Mouse (Mus musculus) adipocyte (in vitro differentiated cells): ENCODE results near the gene Kcnab2.
A peak's percentile ranks its signal among the peaks of the same experiment; 100 is the strongest.

Experiments used
- DNase-seq: peaks from one replicate; pipeline ENCODE4 v3.0.0-alpha.2; 2016; ENCODE audit warnings: low spot score

Kcnab2 gene

DNA sequence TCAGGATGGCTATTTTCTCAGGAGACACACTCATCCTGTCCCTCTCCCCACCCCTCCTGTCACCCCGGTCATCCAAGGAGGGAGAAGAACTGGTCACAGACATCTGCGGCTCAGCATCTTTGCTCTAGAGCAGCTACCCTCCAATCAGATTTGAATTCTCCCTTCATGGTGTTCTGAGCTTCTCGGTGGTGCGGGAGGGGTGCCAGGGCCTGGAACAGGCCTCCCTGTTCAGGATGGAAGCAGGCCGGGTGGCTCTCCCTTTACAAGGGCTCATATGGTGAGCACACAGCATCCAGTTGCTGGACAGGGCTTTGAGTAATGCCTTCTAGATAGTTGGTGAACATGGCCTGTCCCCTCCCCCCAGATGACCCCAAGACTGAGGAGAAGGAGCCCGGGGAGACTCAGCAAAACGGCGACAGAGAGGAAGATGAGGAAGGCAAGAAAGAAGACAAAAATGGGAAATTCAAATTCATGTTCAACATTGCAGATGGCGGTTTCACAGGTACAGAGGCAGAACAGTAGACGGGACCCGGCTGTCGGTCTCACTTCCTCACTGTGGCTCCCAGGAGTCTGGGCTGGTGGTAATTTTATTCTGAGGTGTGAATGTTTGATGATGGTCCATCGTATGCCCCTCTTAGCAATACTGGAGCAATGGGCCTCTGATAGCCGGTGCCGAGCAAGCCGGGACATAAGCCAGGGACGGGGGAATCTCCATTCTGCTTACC lies 95.0 kb downstream of the Kcnab2 start:
- no peak for DNase-seq

DNA sequence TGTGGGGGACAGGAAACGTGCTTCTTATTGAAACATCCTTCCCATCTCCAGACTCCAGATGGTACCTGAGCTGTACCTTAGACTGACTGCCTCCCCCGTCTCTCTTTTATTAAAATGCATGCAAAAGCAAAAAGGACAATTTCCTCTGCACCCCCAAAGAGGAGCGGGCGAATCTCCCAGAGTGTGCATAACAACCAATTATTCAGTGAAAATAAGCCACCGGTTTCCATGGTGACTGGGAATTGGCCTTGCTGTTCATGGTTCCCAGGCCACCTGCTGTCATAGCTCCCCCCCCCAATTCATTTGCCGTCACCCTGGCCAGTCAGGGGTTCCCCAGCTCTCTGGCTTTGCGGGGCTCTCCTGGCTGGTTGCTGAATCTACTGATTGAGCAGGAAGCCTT lies 112.4 kb downstream of the Kcnab2 start:
- DNase-seq: no peak

DNA sequence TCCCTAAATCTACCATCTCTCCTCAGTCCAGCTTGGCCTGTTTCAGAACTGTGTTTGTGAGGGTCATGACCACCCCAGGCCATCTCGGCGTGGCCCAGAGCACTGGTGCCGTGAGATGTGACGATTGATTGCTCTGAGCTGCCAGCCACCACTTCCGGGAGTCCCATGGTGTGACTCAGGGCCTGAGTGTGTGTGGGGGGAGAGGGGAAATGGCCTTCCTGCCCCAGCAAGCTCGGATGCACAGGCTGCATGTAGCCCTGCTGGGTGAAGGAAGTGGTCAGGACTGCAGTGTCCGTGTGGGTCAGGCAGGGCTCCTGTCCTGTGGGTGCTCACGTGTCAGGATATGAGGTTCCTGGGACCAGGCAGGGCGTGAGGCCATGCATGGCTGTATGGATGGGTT lies 115.5 kb downstream of the Kcnab2 start:
- no peak for DNase-seq

DNA sequence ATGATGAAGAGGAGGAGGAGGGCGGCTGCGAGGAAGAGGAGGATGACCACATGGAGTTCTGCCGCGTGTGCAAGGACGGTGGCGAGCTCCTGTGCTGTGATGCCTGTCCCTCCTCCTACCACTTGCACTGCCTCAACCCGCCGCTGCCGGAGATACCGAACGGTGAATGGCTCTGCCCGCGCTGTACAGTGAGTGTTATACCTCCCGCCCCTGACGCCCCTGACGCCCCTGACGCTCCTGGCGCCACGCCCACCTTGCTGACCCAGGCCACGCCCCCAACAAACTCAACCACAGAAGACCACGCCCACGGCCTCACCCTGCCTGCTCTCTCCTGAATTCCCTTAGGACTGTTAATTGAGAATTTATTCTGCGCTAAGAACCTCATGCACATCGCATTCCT lies 116.8 kb downstream of the Kcnab2 start:
- DNase-seq: no peak

DNA sequence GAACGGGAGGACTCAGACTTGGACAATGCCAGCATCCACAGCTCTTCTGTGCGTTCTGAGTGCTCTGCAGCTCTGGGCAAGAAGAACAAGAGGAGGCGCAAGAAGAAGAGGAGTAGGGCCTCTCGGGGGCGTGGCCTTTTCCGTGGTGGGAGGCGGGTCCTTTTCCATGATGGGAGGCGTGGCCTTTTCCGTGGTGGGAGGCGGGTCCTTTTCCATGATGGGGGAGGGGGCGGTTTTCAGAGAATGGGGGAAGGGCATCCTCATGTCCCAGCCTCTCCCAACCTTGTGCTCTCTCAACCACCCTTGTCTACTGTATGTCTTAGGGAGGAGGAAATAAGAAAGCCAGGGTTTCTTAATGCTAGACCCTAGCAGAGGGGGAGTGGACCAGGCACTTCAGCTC lies 118.0 kb downstream of the Kcnab2 start:
- no peak for DNase-seq

DNA sequence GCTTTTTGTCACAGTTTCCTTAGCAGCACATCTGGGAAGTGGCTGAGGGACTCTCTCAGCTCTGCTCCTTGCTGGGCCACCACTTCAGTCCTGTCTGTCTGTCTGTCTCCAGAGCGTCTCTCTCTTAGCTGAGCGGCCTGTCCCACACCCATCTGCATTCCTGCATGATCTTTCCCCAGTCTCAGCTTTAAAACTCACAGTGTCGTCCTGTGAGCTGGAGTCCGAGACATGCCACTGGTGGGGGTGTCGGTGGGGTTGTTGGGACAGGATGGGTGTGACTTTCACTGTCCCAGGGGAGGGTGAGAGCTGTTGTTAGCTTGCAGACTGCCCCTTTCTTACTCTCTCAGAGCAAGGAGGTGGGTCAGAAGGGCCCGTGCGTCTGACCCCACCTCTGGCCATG lies 122.0 kb downstream of the Kcnab2 start:
- DNase-seq: no peak

DNA sequence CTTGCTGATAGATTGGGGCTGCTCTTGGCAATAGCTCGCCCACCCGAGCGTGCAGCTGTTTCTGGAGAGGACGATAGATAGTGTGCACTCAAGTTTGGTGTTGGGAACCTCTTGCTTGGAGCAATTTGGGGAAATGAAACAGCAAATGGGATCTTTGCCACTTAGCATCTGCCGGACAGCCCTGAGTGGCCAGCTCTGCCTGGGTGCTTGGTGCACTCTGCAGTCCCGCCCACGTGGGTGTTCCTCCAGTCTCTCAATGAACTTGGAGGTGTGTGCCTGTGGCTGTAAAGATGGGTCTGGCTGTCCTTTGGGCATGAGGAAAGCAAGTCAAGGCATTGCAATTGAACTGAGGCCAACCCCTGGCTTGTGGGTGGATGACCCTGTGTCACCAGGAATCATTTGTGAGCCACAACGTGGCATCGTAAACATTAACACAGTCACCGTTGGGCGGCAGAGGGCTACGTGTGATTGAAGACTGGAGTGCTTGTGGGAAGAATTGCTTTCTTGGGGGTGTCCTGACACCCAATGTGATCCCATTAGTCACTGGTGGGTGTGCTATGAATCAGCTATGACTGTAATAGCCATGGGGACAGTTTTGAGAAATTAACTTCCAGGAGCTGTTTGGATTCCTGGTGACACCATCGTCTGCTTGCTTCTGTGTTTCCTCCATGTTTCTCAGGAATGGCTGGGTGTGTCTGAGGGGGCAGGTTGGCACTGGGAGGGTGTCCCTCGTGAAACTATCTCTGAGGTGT lies 123.6 kb downstream of the Kcnab2 start:
- DNase-seq: no peak

DNA sequence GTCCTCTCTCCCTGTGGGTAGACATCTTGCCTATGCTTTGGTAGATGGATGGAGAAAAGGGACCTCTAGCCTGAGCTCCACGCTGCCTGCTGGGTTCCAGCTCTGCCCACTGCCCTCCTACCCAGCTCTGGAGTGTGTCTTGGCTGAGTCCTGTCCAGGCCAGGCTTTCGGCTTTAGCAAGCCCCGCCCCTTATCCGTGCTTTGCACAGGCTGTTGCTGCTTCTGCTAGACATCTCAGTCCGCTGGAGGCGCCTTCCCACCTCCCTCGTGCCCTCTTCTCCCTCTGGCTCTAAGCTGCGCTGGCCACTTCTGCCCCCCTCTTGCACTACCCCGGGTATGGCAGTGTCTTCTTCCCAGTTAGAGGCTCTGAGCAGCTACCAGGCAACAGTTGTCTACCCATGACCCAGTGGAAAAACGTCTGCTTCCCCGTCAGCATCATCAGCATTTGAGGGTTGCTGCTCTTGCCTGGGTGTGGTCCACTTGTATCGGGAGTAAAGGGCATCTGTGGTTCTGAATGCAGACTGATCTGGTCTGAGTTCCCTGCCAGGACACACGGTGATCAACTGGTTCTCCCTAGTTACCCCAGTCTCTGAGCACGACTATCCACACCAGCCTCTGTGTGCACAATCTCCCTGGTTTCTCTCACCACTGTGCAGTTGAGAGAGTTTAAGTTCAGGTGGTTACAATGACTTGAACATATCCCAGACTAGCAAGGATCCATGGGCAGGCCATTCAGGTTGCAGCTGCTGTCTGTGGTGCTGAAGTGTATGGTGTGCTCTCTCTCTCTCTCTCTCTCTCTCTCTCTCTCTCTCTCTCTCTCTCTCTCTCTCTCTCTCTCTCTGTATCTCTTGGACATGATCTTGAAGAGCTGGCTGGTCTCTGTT lies 126.0 kb downstream of the Kcnab2 start:
- DNase-seq: peak; percentile 34

DNA sequence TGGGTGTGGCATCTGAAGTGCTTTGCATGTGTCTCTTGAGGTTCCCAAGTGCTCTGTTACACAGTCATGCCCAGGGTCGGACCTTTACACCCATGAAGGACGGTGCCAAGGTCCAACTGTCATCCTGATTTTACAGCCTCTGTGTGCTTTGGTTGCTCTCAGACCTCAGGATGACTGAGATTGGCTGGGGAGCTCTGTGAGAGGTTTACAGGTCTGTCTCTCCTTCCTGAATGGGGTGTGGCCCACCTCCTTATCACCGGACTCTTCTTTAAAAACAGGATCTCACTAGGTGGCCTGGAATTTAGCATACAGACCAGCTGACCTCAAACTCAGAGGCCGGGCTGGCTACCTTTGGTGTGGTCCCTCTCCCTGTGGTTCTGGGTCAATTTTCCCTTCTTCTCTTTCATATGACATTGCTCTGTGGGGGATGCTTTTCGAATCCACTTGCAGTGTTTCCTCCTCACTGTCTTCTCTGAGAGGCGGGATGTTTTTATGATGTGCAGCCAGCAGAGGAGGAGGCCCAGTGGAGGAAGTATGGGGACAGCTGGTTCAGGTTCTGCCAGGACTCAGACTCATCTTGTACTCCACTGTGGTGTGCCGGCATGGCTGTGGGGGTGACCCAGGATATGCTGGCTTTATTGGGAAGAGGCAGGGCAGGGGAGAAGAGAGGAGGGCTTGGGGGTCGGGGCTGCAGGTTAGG lies 126.8 kb downstream of the Kcnab2 start:
- no peak for DNase-seq

DNA sequence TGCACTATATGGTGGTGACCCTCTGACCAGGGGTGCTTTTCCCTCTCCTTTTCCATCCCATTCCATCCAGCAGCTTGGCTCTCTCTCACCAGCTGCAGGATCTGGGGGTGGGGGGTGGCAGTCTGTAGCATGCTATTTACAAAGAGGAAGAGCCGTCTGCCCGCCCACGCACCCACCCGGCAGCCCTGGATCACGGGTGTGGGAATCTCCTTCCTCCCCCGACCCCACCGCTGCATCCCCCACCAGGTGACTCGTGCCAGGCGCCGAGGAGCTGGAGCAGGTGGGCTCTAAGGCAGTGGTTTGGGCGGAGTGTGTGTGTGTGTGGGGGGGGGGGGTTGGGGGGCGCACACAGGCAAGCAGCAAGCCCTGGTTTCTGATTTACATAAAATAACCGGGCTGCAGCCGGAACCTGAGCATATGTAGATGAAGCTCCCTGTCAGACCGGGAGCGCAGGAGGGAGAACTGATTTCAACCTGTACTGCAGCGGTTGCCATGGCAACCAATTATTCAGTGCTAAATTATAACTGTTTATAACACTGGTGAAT lies 127.8 kb downstream of the Kcnab2 start:
- no peak for DNase-seq

DNA sequence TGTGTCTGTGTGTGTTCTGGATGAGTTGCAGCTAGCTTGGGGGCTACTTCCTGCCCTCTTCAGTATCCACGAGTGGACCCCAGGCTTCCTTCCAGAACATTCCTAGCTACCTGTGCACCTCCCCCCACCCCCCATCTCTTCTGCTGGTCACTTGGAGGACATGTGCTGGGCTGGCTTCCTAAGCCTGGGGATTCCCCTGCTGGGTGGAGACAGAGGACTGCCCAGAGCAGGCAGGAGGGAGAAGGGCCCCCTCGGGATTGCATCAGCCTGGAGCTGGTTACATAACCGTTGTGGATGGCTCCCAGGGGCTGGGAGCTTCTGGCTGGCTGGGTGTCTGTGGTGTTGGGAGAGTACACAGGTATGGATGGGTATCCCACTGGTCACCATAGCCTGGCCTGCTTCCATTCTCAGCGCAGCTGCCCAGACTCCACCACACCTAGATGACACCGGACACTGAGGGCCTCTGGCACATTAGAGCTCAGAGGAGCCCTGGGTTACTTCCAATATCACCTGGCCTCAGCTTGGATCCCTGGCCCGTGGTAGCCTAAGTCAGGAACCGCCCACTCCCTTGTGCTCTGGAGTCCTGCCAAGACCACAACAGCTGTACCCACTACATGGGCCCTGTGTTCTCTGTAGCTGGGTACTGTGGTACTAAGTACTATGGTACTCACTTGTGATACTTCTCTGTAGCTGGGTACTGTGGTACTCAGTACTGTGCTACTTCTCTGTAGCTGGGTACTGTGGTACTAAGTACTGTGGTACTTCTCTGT lies 132.4 kb downstream of the Kcnab2 start:
- peak; percentile 76 for DNase-seq

DNA sequence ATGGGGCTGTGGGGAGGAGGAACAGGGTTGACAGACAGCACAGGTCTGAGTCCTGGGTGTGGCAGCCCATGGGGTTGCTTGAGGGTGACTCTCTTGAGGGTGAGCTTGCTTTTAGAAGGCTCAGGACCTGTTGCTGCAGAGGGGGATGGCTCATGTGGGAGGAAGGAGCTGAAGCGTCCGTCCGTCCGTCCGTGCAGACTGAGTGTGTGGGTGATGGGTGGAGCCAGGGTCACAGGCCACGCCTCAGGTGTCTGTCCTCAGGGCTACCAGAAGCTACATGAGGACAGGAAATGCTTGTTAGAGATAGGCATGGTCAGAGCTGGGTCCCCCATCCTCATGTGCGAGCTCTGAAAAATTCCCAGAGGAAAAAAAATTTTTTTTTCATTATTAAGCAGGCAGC lies 133.0 kb downstream of the Kcnab2 start:
- DNase-seq: no peak

DNA sequence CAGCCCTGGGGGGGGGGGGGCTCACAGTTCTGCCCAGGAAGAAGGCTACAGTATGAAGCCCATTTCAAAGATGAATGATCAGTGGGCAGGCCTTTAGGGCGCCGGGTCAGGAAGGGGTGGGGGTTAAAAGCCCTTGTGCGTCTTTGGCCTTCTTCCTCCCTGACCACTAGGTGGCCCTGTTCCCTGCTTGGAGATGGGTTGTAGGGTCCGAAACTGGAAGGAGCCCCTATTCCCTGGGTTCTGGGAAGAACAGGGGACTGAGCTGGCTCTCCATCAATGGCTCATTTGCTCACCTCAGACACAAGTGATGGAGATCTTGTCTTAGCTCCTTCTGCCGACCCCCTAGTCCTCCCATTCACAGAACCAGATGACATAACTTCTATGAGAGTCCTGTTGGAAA lies 134.4 kb downstream of the Kcnab2 start:
- peak; percentile 33 for DNase-seq
